Mouse (Mus musculus) layer of hippocampus, postnatal 10 days (tissue): ENCODE data around the gene Eef1akmt2. TPM values are rescaled to one million over a fixed set of nuclear protein-coding genes. Genes with fewer than 3 reads are reported as not detected.

ENCODE experiments used
- DNase-seq, 2 experiments: peaks; one replicate each; pipeline ENCODE4 v3.0.0; 2021; ENCODE audit warnings: low spot score in 2 of 2
- total RNA-seq, 2 experiments: library from RNA; stranded (reverse); gene quantifications; 2 replicates each; pipeline ENCODE4 v1.2.3; 2021

Eef1akmt2 gene
- total RNA-seq, 2 experiments from 2014 or later, result 37.9 to 42.1 TPM

- DNase-seq, result peak in 1 of 2 experiments; percentile 49
Measured at GRCm38 (mm10) chr7:132811716-132812618, 40.5 kb downstream of the Eef1akmt2 start.

GRCm38 (mm10) chr7:132810879-132811278 lies 41.6 kb downstream of the Eef1akmt2 start:
- DNase-seq, result peak; percentile 95 to 97

DNA sequence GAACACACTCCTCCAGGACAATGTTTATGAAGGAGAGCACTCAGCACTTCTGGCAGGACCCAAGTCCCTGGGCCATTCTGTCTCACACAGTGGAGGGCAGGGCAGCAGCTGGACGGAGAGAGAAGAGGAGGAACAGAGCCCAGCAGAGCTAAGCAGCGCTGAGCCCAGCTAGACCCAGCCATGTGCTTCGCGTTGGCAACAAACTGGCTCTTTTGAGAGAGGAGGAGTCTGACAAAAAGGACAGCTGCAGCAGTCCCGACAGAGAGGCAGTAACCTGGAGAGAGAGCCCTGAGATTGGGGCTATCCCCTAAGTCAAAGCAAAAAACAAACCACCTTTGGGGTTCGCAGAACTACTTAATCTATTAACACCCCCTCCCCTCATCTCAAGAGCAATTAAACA lies 42.1 kb downstream of the Eef1akmt2 start:
- peak in 1 of 2 experiments; percentile 65 for DNase-seq

GRCm38 (mm10) chr7:132809721-132810120 lies 42.8 kb downstream of the Eef1akmt2 start:
- no peak for DNase-seq

- DNase-seq, result peak in 1 of 2 experiments; percentile 51
Measured at GRCm38 (mm10) chr7:132808841-132809682, 43.4 kb downstream of the Eef1akmt2 start.

- DNase-seq, result peak in 1 of 2 experiments; percentile 20
Measured at GRCm38 (mm10) chr7:132808051-132808796, 44.2 kb downstream of the Eef1akmt2 start.

DNA sequence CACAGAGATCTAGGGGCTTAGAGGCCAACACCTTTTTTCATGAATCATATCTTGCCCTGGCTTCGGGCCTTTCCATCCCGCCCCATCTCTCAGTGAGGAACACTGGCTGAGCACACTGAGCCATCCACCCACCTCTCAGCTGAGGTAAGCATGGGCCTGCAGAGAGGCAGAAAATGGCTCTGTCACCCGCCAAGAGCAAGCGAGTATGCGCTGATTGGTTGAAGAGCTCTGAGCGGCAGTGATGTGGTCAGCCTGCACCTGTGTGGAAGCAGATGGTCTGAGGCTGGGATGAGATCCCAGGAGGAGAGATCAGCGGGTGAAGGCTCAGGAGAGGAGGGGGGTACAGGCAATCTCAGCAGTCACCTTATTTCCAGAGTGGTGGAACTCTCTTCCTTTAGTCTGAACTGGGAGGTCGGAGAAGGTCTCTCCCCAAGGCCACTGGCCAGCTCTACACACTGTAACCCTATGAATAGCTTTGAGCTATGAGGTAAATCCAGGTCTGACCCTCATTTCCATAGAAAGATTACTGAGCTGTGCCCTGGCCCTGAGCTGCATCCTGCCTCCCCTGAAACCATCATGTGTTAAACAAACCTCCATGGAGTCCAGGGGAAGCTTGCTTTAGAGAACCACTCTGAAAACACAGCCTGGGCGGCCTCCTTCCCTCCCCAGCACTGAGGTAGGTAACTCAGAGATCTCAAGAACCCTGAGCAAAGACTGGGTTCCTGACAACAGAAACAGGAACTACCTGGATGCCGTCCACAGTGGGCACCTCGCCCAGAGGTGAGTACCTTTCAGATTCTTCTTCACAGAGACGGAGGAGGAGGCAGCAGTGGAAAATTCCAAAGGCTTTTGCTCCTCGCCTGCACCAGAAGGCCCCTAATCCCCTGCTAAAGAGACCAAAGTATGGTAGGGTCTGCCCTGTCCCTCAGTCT lies 45.3 kb downstream of the Eef1akmt2 start:
- peak in 1 of 2 experiments; percentile 28 for DNase-seq

- peak in 1 of 2 experiments; percentile 56 for DNase-seq
Measured at GRCm38 (mm10) chr7:132806286-132806685, 46.2 kb downstream of the Eef1akmt2 start.

DNA sequence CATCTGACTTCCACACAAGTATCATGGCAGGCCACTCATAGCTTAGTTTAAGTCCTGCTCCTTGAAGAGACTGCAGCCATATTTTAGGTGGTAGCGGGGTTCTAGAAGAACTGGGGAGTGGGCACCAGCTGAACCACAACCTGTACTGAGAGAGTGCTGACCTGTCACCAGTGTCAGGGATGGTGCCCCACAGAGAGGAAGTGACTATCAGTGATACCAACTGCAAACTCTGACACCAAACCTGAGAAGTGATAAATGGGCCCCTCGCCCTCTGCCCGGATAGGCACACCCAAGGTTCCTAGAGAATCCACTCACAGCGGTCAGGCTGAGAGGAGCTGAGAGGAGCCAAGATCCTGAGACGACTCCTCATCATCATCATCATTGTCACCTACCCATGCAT lies 47.5 kb downstream of the Eef1akmt2 start:
- DNase-seq, result no peak

- DNase-seq, result no peak
Measured at GRCm38 (mm10) chr7:132804461-132804860, 48.0 kb downstream of the Eef1akmt2 start.

GRCm38 (mm10) chr7:132803962-132804361 lies 48.5 kb downstream of the Eef1akmt2 start:
- no peak for DNase-seq

- no peak for DNase-seq
Measured at GRCm38 (mm10) chr7:132803336-132803735, 49.1 kb downstream of the Eef1akmt2 start.

DNA sequence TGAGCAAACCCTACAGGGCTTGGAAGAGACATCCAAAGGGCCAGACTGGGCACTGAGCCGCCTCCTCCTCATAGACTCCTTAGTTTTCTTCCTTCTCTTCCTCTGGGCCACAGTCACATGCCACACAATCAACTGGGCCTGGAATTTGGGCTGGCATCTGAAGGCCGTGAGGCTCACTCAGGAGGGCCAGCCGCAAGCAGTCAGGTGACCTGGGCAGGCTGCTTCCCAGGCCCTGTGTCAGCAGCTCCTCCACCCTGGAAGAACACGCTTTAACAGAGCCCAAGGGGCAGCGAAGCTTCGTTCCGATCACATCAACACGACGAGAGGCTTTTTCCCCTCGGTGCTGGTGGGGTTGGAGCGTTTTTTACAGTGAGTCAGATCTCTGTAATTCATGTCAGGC lies 49.8 kb downstream of the Eef1akmt2 start:
- no peak for DNase-seq

DNA sequence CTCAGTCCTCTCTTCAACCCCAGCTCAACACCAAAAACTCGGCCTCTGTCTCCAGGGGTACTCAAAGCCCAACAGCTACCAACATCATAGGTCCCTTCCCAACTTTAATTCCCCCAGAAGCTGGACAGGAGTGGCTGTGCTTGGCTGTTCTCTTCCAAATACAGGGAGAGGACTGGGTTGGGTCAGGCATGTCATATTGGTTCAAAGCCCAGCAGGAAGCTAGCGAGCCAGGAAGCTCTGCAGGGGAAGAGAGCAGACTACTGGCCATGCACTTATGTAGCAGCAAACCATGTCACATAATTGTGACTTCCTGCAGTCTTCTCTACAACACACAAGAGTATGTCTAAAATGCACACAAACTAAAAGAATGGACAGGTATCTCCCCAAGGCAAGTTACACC lies 50.4 kb downstream of the Eef1akmt2 start:
- DNase-seq, result no peak

GRCm38 (mm10) chr7:132801509-132801908 lies 51.0 kb downstream of the Eef1akmt2 start:
- no peak for DNase-seq

DNA sequence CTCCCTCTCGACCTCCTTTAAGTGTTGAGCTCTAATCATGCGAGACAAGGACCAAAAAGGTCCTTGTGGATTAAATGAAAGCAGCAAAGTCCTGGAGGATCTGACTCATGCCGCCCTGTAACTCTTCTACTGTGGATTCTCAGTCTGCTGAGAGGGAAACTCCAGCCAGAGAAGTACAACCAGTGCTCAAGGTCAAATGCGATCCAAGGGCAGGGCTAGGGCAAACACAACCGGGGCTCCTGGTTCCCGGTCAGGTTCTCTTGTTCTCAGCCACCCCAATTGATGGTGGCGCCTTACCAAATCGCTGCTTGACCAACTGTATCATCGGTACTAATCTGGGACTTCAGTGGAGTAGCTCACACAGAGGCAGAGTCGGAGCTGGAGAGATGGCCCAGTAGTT lies 51.6 kb downstream of the Eef1akmt2 start:
- DNase-seq, result no peak

- DNase-seq, result no peak
Measured at GRCm38 (mm10) chr7:132799119-132800016, 53.1 kb downstream of the Eef1akmt2 start.

GRCm38 (mm10) chr7:132795141-132795540 lies 57.3 kb downstream of the Eef1akmt2 start:
- DNase-seq, result no peak

DNA sequence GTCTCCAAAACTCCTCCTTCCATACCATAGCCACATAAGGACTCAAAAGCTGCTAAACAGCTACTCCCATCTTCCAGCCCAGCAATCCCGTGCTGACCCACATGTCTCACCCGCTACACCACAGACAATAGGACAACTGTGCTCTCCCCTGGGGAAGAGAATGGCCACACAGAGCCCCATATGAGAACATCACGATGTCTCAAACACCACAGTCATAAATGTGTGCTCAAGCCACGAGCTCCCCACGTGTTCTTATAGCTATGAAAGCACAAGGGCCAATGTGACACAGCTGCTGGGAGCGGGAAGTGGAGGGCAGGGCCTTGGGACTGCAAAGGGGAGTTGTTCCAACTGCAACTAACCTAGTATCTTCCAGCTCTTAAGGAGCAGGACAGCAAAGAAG lies 59.0 kb downstream of the Eef1akmt2 start:
- no peak for DNase-seq
